Mouse (Mus musculus): ENCODE measurements around the gene Cldn1. TPM values are rescaled to one million over a fixed set of nuclear protein-coding genes. Genes with fewer than 3 reads are reported as not detected.

The Cldn1 gene
- polyA plus RNA-seq (2014; fragmentation: Nextera tagmentation; extraction: Ambion mirVana): 2.7 and 4.5 TPM in 2 replicates

DNA sequence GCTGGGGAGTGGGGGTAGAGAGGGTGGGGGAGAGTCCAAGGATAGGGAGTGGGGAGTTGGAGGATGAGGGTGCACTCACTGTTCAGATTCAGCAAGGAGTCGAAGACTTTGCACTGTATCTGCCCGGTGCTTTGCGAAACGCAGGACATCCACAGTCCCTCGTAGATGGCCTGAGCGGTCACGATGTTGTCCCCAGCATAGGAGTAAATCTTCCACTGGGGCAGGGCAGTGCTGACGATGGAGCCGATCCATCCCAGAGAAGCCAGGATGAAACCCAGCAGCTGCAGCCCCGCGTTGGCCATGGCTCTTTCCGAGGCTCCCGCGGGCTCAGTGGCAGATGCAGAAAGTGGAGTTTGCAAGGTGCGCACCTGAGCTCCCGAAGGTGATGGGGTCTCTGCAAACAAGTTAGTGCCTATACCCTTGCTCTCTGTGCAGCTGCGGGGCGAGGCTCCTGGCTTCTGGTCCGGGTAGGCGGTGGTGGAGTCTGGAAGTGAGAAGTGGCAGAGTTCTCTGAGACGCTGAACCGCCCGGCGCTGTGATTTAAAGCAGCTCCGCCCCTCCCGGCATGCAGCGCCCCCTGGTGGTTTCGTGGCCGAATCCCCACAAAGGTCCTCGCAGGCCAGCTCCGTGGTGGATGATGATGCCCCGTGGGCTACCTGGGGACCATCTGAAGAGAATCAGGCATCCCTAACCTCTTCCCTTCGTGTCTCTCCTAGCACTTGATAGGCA is at the start of gene Cldn1:
Gene Cldn1, minus strand, starts transcription at position 517 of the 729 bp plus-strand sequence.
- 3% methylated on average over 33 of the region's 33 CpGs for WGBS
- ATAC-seq (ENCODE audit: low read depth): peak; percentile 89
- Histone ChIP-seq H3K4me3 (ENCODE audit: low read depth, low read length) (peak within 1 kb of the TSS; percentile 35), H3K4me1 (ENCODE audit: control insufficient read depth, insufficient read depth, low read length) (no peaks in the 10 kb centered on the region), H3K9me3 (ENCODE audit: control insufficient read depth, low read length) (no peaks in the 10 kb centered on the region), H3K27me3 (ENCODE audit: control insufficient read depth, insufficient read depth, low read length) (no peaks in the 10 kb centered on the region), H3K36me3 (ENCODE audit: control insufficient read depth, insufficient read depth, low read length) (no peaks in the 10 kb centered on the region), H3K4me2 (ENCODE audit: low read depth, low read length) (peak within 1 kb of the TSS; percentile 64), H3K27ac (ENCODE audit: low read depth, low read length) (no peak within 1 kb of the TSS), H3K9ac (replicated peaks; ENCODE audit: low read depth, low read length) (peak within 1 kb of the TSS; percentile 41)

DNA sequence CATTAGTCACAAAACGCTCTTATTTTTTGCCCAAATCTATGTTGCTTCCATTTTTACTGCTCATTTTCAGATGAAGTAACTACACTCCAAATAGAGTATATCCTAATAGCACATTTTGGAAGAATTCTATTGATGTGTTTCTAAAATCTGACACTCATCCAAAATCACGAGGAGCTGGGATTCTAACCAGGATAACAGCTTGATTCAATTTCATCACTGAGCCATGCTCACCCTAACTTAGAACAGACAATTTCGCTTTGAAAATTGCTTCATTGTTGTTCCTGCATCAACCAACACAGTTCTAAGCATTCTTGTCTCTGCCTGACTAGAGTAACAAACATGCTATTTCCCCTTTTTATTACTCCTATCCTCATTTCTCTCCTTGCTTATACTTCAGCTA is 47.0 kb upstream of the Cldn1 start:
- Histone ChIP-seq H3K27ac (ENCODE audit: low read depth, low read length) (no peak overlapping the region), H3K9ac (replicated peaks; ENCODE audit: low read depth, low read length) (no peak overlapping the region), H3K27me3 (ENCODE audit: control insufficient read depth, insufficient read depth, low read length) (no peaks in the 10 kb centered on the region), H3K36me3 (ENCODE audit: control insufficient read depth, insufficient read depth, low read length) (no peaks in the 10 kb centered on the region), H3K4me1 (ENCODE audit: control insufficient read depth, insufficient read depth, low read length) (no peaks in the 10 kb centered on the region), H3K4me3 (ENCODE audit: low read depth, low read length) (no peak overlapping the region), H3K4me2 (ENCODE audit: low read depth, low read length) (no peak overlapping the region), H3K9me3 (ENCODE audit: control insufficient read depth, low read length) (no peaks in the 10 kb centered on the region)
- 94% methylated on average over 3 of the region's 3 CpGs for WGBS
- no peak for ATAC-seq (ENCODE audit: low read depth)

DNA sequence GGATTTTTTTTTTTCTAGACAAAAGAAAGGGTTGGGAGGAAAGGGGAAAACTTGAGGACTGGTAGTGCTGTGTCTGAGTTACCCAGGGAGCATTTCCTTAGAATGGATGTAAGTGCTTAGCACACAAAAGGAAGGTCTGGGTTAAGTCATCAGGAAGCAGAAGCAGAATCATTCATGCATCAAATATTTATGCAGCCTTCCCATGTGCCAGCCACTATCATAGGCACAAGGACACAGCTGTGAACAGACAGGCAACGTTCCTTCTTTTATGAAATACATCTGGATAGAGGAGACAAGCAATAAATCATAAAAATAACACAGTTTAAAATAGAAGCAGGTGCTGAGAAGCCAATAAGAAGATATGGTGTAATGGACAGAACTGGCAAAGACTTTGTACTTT is 32.4 kb upstream of the Cldn1 start:
- no peaks in the 10 kb centered on the region for H3K4me1 ChIP-seq (ENCODE audit: control insufficient read depth, insufficient read depth, low read length)
- no peak overlapping the region for H3K4me3 ChIP-seq (ENCODE audit: low read depth, low read length)
- no peaks in the 10 kb centered on the region for H3K9me3 ChIP-seq (ENCODE audit: control insufficient read depth, low read length)
- H3K27me3 ChIP-seq (ENCODE audit: control insufficient read depth, insufficient read depth, low read length): no peaks in the 10 kb centered on the region
- H3K9ac ChIP-seq (replicated peaks; ENCODE audit: low read depth, low read length): no peak overlapping the region
- no peak overlapping the region for H3K27ac ChIP-seq (ENCODE audit: low read depth, low read length)
- 21% methylated on average over 1 of the region's 1 CpGs for WGBS
- peak; percentile 44; the same call in 1 of the 2 replicates for ATAC-seq (ENCODE audit: low read depth)
- H3K4me2 ChIP-seq (ENCODE audit: low read depth, low read length): no peak overlapping the region
- no peaks in the 10 kb centered on the region for H3K36me3 ChIP-seq (ENCODE audit: control insufficient read depth, insufficient read depth, low read length)

DNA sequence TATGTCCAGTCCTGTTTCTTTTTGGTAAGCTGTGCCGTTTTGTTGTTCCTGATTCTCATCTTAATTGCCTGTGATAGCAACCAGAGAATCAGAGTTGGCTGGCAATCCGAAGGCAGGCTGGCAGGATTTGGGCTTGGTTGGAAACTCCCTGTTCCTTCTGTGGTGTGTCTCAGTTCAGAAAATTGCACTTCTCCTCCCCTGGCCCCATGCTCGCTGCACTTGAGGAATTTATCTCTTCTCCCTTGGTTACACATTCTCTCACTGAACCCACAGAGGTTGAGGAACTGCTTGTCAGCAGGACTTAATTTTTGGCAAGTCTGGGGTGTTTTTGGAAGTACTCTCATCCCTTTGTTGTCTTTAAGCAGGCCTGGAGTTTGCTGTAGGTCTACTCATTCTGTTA is 29.3 kb upstream of the Cldn1 start:
- WGBS: 59% methylated on average over 3 of the region's 3 CpGs
- no peaks in the 10 kb centered on the region for H3K36me3 ChIP-seq (ENCODE audit: control insufficient read depth, insufficient read depth, low read length)
- H3K9ac ChIP-seq (replicated peaks; ENCODE audit: low read depth, low read length): no peak overlapping the region
- H3K27me3 ChIP-seq (ENCODE audit: control insufficient read depth, insufficient read depth, low read length): no peaks in the 10 kb centered on the region
- H3K4me1 ChIP-seq (ENCODE audit: control insufficient read depth, insufficient read depth, low read length): no peaks in the 10 kb centered on the region
- no peak for ATAC-seq (ENCODE audit: low read depth)
- H3K4me3 ChIP-seq (ENCODE audit: low read depth, low read length): no peak overlapping the region
- H3K9me3 ChIP-seq (ENCODE audit: control insufficient read depth, low read length): no peaks in the 10 kb centered on the region
- no peak overlapping the region for H3K4me2 ChIP-seq (ENCODE audit: low read depth, low read length)
- H3K27ac ChIP-seq (ENCODE audit: low read depth, low read length): no peak overlapping the region

DNA sequence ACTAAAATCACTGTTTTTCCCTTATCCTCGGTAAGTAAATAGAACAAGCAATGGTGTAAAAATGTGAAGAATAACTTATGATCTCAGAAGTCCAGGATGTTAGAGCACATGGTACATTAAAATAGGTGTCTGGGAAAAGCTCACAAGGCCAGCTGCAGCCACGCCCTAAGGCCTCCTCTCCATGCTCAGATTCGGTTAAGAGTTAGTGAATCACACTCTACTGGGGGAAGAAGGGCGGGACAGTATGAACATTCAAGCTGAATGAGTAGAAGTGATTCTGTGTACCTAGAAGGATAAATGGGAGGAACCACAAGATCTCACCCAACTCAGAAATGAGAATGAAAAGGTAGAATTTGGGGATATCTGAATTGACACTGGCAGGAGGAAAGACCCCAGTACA is 28.9 kb upstream of the Cldn1 start:
- Histone ChIP-seq H3K27ac (ENCODE audit: low read depth, low read length) (no peak overlapping the region), H3K36me3 (ENCODE audit: control insufficient read depth, insufficient read depth, low read length) (no peaks in the 10 kb centered on the region), H3K4me3 (ENCODE audit: low read depth, low read length) (no peak overlapping the region), H3K4me2 (ENCODE audit: low read depth, low read length) (no peak overlapping the region), H3K27me3 (ENCODE audit: control insufficient read depth, insufficient read depth, low read length) (no peaks in the 10 kb centered on the region), H3K4me1 (ENCODE audit: control insufficient read depth, insufficient read depth, low read length) (no peaks in the 10 kb centered on the region), H3K9me3 (ENCODE audit: control insufficient read depth, low read length) (no peaks in the 10 kb centered on the region), H3K9ac (replicated peaks; ENCODE audit: low read depth, low read length) (no peak overlapping the region)
- 85% methylated on average over 4 of the region's 4 CpGs for WGBS
- no peak for ATAC-seq (ENCODE audit: low read depth)

DNA sequence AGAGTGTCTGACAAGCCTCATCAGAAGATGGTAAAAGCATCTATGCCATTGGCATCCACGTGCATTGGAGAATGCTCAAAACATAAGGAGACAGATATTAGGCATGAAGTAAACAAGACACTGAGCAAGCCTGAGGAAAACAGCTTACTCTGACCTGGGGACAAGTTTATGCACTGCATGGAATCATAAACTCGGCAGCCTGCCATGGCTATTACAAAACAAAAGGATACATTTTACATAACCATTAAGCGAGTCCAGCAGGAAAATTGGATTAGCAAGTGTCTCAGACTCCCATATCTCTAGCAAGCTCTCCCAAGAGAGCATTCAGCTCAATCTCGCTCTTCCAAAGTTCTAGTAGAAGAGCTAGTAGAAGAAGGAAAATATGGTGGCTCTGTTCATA is 19.3 kb upstream of the Cldn1 start:
- 77% methylated on average over 4 of the region's 4 CpGs for WGBS

DNA sequence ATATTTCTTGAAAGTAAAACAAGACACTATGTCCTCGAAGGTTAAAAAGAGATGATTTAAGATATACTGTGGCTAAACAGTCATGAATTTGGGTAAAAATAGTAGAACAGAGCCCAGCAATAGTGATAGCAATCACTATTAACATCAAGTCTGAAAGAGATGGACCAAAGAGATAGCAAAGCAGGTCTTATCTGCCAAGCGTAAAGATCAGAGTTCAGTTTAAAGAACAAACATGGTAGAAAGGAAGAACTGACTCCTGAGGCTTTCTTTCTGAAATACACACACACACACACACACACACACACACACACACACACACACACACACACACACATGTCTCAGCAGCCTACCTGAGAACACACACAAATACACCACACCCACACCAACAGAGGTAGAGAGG is 14.5 kb upstream of the Cldn1 start:
- Histone ChIP-seq H3K9ac (replicated peaks; ENCODE audit: low read depth, low read length) (no peak overlapping the region), H3K4me3 (ENCODE audit: low read depth, low read length) (no peak overlapping the region), H3K9me3 (ENCODE audit: control insufficient read depth, low read length) (no peaks in the 10 kb centered on the region), H3K27ac (ENCODE audit: low read depth, low read length) (no peak overlapping the region), H3K36me3 (ENCODE audit: control insufficient read depth, insufficient read depth, low read length) (no peaks in the 10 kb centered on the region), H3K27me3 (ENCODE audit: control insufficient read depth, insufficient read depth, low read length) (no peaks in the 10 kb centered on the region), H3K4me2 (ENCODE audit: low read depth, low read length) (no peak overlapping the region), H3K4me1 (ENCODE audit: control insufficient read depth, insufficient read depth, low read length) (no peaks in the 10 kb centered on the region)
- WGBS: 87% methylated on average over 2 of the region's 2 CpGs
- no peak for ATAC-seq (ENCODE audit: low read depth)

More for the DNA sequence above, 19.3 kb upstream of the Cldn1 start:
- H3K36me3 ChIP-seq (ENCODE audit: control insufficient read depth, insufficient read depth, low read length): no peaks in the 10 kb centered on the region
- H3K9ac ChIP-seq (replicated peaks; ENCODE audit: low read depth, low read length): no peak overlapping the region
- H3K4me2 ChIP-seq (ENCODE audit: low read depth, low read length): no peak overlapping the region
- no peak for ATAC-seq (ENCODE audit: low read depth)
- H3K4me3 ChIP-seq (ENCODE audit: low read depth, low read length): no peak overlapping the region
- no peaks in the 10 kb centered on the region for H3K27me3 ChIP-seq (ENCODE audit: control insufficient read depth, insufficient read depth, low read length)
- H3K4me1 ChIP-seq (ENCODE audit: control insufficient read depth, insufficient read depth, low read length): no peaks in the 10 kb centered on the region
- H3K9me3 ChIP-seq (ENCODE audit: control insufficient read depth, low read length): no peaks in the 10 kb centered on the region
- H3K27ac ChIP-seq (ENCODE audit: low read depth, low read length): no peak overlapping the region

DNA sequence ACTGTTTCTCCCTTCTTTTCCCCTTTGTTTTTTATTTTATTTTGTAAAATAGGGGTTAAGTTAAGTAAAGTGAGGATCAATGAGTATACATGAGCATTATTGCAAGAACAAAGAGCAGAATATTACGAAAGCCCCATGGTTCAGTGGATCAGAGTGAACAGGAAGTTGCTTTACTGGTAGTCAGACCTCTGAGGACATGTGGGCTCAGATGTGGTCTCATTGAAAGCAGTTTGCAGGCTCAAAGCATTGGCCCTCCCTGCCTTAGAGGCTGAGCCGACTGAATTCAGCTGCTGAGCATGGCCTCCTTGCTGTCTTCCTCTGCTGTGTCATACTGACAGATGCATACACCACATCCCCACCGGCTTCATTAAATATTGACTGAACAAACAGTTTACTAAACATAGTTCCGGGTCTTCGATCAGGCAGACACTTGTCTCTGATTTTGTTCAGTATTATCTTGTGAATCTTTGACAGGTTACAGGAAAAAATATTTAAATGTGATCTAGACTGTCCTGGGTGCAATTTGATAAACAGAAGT is 12.5 kb upstream of the Cldn1 start:
- Histone ChIP-seq H3K27ac (ENCODE audit: low read depth, low read length) (no peak overlapping the region), H3K9me3 (ENCODE audit: control insufficient read depth, low read length) (no peaks in the 10 kb centered on the region), H3K4me2 (ENCODE audit: low read depth, low read length) (no peak overlapping the region), H3K36me3 (ENCODE audit: control insufficient read depth, insufficient read depth, low read length) (no peaks in the 10 kb centered on the region), H3K4me1 (ENCODE audit: control insufficient read depth, insufficient read depth, low read length) (no peaks in the 10 kb centered on the region), H3K4me3 (ENCODE audit: low read depth, low read length) (no peak overlapping the region), H3K9ac (replicated peaks; ENCODE audit: low read depth, low read length) (no peak overlapping the region), H3K27me3 (ENCODE audit: control insufficient read depth, insufficient read depth, low read length) (no peaks in the 10 kb centered on the region)
- 88% methylated on average over 5 of the region's 5 CpGs for WGBS
- no peak for ATAC-seq (ENCODE audit: low read depth)

DNA sequence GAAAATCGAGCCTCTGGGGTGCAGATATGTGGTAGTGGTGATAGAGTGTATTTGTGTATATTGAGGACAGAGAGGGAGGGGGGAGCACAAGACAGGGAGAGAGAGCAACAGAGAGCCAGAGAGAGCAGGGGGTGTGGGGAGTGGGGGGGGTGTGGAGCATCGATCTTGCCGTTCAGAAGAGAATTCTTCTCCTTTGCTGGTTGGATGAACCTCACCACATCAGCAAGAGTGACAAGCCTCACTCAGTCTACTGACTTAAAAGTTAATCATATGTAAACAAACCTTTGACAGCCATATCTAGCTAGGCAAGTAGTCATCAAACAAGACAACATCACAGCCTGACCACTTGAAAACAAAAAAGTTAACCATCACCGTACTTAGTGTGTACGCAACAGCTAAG is 5.5 kb upstream of the Cldn1 start:
- Histone ChIP-seq H3K4me1 (ENCODE audit: control insufficient read depth, insufficient read depth, low read length) (no peaks in the 10 kb centered on the region), H3K4me2 (ENCODE audit: low read depth, low read length) (no peak overlapping the region), H3K9me3 (ENCODE audit: control insufficient read depth, low read length) (no peaks in the 10 kb centered on the region), H3K27me3 (ENCODE audit: control insufficient read depth, insufficient read depth, low read length) (no peaks in the 10 kb centered on the region), H3K9ac (replicated peaks; ENCODE audit: low read depth, low read length) (no peak overlapping the region), H3K27ac (ENCODE audit: low read depth, low read length) (no peak overlapping the region), H3K36me3 (ENCODE audit: control insufficient read depth, insufficient read depth, low read length) (no peaks in the 10 kb centered on the region), H3K4me3 (ENCODE audit: low read depth, low read length) (no peak overlapping the region)
- WGBS: 90% methylated on average over 5 of the region's 5 CpGs
- no peak for ATAC-seq (ENCODE audit: low read depth)
